Mouse (Mus musculus): ENCODE data around the gene Larp4b. TPM values are rescaled to one million over a fixed set of nuclear protein-coding genes. Genes with fewer than 3 reads are reported as not detected.

Larp4b gene
- total RNA-seq, 2 experiments from 2014 or later, result 106 to 120 TPM

DNA sequence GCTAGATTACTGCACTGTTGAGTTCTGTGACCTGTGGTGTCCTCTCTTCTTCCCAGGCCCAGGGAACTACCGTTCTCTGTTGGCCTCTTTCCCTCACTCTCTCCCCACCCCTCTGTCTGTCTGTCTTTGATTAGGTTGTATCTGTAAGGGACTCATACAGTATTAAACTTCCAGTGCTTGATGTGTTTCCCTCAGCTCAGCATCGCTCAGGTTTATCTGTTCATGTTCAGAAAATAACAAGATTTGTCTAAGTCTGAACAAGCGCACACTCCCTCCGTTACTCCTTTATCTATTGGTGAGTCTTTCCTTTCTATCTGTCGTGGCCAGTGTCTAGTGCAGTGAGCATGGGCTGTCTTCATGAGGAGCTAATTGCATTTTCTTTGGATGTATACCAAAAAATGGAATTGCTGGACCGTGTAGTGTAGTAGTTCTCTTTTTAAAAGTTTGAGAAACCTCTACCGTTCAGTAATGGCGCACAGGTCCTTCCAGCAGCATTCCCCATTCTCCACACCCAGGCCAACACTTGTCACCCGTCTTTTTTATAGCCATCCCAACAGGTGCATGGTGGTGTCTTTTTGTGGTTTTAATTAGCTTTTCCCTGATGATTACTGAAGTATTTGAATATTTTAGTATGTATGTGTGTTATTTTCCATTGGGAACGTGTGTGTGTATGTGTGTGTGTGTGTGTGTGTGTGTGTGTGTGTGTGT lies 27.3 kb downstream of the Larp4b start:
- ATAC-seq (replicated peaks; ENCODE audit: low FRiP score, poor library complexity, severe bottlenecking), result peak; percentile 56

DNA sequence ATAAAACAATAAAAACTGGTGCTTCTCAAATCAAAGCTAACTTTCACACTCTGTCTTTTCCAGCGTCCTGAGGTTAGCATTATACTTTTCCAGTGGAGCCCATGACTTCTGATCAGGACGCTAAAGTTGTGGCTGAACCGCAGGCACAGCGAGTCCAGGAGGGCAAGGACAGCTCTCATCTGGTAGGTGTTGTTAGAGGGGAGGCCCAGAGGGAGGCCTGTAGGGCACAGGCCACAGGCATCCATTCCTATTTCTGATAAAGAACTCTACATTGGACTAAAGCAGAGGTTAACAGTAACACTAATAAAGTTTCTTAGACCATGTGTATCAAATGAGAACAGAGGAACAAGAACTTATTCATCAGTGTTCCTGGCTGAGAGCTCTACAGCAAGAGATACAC lies 28.4 kb downstream of the Larp4b start:
- ATAC-seq (replicated peaks; ENCODE audit: low FRiP score, poor library complexity, severe bottlenecking), result no peak

DNA sequence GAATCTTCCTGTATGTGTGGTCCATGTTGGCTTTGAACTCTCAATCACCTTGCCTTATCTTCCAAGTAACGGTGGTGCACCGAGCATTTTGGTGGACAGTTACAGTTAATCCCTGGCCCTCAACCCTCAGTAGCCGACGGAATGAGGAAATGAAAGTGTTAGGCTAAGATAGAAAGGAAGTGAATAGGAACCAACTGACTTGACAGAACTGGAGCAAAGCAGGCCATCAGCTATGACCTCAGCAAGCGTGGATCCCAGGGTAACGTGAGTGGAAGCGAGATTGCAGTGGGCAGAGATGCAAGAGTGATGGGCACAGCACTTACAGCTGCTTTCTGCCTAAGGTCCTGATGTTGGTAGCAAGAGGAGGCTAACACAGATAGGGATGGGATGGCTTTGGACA lies 31.5 kb downstream of the Larp4b start:
- no peak for ATAC-seq (replicated peaks; ENCODE audit: low FRiP score, poor library complexity, severe bottlenecking)

DNA sequence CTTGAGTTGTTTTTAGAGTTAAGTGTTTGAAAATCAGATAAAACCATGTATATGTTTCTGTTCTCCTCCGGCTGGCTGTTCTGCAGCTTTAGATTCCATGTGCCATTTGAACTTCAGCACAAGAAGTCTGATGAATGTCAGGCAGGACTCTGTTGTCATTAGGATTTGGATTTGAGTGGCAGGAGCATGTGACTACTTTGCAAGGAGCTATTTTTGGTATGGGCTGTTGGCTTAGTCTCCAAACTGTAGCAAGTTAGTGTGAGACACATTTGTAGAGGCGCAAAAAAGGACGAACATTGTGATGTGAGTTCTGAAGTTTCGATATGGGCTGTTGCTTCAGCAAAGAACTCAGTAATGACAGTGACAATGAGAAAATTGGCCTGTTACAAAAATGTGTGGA lies 34.0 kb downstream of the Larp4b start:
- no peak for ATAC-seq (replicated peaks; ENCODE audit: low FRiP score, poor library complexity, severe bottlenecking)

DNA sequence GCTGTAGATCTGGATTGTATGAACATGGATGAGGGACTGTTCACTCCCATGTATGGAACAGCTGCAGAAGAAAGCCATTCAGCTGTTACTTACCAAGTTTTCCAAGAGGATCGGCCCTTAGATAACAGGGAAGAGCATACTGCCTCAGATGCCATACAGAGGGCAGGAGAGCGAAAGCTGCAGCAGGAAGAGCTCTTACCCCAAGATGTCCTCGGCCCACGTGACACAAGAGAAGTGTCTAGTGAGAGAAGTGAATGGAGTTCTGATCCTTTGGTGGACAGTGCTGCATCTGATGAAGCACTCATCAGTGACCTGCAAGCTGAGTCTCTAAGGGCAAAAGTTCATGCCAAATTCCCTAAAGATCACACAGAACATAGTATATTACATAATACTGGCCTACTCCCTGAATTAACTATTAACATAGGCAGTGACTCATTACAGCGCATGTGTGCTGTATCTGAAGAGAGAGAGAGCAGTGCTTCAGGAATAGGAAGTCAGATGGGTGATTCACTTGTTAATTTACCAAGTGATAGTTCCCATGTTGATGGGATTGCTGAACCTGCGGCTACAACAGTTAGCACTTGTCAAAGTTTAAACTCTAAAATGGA lies 35.1 kb downstream of the Larp4b start:
- ATAC-seq (replicated peaks; ENCODE audit: low FRiP score, poor library complexity, severe bottlenecking), result no peak

DNA sequence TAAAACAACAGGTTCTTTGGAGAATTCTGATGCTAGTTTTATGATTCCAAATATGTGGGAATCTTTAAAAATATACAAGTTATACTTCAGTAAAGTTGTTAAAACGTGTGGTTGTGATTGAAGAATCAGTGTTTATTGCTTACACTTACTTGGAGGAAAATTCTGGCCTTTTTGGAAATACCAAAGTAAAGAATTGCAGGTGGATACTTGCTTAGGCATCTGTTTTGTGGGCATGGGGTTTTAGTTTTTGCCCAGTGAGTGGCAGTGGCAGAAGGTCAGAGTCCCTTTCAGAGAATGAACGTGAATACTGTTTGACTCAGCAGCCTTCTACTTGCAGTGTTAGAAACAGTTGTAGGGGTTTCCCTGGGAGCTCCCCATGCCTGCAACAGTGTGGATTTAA lies 40.7 kb downstream of the Larp4b start:
- no peak for ATAC-seq (replicated peaks; ENCODE audit: low FRiP score, poor library complexity, severe bottlenecking)

DNA sequence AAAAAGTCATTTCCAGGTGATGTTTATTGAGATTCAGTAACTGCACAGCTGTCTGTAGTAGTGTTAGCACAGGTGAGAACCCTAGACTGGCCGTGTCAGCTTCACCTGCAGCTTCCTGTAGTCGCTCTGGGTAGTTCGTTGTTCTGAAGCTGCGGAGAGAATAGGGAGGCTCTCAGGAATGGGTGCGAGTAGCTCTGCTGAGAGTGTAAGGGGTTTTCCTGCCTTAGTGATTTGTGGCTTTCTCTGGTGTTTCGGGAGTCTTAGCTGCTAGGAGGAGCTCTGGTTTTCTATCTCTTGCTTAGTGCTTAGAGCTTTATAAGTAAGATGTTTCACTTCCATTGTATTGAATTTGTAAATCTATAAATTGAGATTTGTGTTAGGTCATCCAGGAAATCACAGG lies 42.4 kb downstream of the Larp4b start:
- ATAC-seq (replicated peaks; ENCODE audit: low FRiP score, poor library complexity, severe bottlenecking), result no peak

DNA sequence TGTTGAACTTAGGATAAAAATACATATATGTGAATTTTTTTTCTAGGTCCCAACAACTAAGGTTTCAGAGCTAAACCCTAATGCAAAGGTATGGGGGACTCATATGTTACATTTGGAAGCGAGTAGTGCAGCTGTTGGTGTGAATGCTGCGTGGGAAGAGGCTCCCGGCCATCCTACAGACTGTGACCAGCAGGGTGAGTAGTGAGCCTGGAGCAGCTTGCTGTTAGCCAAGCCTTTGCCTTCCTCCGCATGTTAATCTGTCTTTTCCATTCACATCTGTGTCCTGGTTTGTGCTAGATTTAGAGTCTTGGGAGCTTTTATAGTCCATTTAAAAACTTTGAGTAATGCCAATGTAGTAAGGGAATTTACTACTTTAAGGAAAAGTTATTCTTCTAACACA lies 43.1 kb downstream of the Larp4b start:
- ATAC-seq (replicated peaks; ENCODE audit: low FRiP score, poor library complexity, severe bottlenecking), result no peak

DNA sequence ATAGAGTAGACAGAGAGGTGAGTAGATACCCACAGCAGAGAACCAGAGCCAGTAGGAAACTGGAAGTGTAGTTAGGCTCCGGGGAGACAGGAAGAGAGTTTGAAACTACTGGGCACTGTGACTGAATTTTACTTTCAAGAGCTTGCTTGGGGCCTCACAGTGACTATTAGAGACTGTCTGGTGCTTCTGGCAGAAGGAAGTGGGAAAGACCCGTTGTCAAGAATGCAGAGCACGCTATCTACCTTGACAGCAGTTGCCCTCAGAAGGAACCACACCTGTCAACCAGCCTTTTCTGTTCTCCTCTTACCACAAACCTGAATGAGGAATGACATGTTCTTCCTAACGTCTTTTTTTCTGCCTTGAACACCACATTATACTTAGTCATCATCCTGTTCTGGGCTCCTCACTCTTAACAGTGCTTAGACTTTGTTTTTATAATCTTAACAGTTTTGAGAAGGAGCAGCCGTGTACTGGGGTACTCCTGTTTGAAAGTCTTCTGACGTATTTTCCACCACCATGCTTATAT lies 45.8 kb downstream of the Larp4b start:
- no peak for ATAC-seq (replicated peaks; ENCODE audit: low FRiP score, poor library complexity, severe bottlenecking)

DNA sequence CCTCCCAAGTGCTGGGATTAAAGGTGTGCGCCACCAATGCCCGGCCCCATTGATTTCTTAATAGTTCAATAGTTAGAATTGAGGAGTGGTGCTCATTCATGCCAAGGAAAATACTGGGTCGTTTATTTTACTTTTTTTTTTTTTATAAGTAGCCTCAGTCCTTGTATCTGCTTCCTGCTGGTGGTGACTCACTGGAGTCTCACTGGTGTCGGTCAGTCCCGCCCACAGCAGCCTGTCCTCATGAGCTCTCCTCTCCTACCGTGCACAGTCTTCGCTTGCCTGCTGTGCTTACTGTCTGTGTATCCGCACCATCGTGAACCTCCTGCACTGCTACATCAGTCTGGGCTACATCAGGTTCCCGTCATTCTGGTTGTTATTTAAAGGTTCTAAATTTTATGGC lies 46.5 kb downstream of the Larp4b start:
- no peak for ATAC-seq (replicated peaks; ENCODE audit: low FRiP score, poor library complexity, severe bottlenecking)

DNA sequence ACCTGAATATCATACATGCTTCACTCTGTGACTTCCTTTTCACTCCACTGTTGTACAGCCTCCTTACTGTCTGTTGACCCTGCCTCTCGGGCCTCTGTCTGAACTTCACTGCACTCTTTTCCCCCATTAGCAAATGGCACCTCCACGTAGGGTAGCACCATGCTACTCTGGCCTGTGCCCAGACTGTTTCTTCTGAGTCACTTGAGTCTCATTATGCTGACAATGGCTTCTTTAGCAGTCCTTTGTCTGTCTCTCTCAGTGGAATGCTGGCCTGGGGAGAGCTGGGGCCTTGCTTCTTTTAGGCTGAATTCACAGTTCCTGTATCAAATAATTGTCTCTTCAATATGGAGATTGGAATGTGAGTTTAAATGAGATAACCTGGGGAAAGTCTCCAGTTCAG lies 48.7 kb downstream of the Larp4b start:
- no peak for ATAC-seq (replicated peaks; ENCODE audit: low FRiP score, poor library complexity, severe bottlenecking)

DNA sequence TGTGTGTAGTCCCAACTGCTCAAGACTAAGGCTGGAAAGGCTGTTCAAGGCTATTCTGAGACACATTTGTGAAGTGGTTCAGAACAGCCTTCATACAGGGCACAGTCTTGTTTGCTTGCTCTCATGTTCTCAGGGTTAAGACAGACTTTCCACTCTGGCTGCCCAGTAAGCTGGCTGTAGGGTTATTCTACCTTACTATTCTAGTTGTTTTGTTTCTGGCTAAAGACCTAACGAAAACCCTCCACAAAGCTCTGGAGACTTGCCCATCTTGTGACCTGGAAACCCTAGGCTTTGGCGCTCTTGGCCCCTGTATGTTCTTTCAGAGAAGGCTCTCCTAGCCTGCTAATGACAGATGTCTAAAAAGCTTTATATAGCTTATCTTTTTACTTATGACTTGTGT lies 55.1 kb downstream of the Larp4b start:
- no peak for ATAC-seq (replicated peaks; ENCODE audit: low FRiP score, poor library complexity, severe bottlenecking)

DNA sequence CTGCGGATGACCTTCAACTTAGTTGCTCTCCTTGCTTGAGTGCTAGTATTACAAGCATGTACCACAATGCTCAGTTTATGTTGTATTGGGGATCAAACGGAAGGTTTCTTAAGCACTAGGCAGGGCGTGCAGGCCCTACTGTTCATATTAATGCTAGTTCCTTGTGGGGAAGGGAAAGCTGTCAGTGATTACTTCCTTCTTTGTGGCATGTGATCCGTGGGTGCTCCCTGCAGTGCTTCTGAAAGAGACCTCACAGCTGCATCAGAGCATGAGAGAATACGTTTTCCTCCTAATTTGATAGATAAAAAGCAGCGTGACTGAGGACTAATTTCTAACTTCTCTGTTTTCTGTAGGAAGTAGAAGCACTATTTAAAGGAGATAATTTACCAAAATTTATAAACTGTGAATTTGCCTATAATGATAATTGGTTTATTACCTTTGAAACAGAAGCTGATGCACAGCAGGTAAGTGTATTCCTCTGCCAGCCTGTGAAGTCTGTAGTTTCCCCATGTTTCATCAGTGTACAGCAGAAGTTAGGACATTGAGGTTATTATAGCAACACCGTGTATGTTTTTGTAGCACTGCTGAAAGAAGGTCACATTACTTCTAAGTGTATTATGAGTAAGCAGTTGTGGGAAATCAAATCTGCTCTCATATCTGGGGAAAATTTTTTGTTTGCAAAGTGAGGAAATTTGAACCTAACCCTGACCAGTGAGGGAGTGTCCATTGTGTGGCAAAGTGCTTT lies 56.0 kb downstream of the Larp4b start:
- ATAC-seq (replicated peaks; ENCODE audit: low FRiP score, poor library complexity, severe bottlenecking), result no peak

DNA sequence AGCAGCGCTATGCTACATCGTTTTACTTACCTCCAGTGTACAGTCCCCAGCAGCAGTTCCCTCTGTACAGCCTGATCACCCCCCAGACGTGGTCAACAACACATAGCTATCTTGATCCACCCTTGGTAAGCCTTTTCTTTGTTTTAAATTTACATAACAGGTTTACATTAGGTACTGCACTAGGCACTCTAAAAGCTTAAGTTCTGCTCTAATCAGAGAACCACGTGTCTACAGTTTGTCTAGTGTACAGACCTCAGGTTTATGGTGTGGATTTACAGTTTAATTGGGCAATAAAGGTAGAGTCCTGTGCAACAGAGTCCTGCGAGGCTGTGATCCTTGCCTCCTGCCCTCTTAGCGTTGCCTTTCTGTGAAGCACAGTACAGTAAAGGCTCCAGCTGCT lies 57.4 kb downstream of the Larp4b start:
- ATAC-seq (replicated peaks; ENCODE audit: low FRiP score, poor library complexity, severe bottlenecking), result no peak

DNA sequence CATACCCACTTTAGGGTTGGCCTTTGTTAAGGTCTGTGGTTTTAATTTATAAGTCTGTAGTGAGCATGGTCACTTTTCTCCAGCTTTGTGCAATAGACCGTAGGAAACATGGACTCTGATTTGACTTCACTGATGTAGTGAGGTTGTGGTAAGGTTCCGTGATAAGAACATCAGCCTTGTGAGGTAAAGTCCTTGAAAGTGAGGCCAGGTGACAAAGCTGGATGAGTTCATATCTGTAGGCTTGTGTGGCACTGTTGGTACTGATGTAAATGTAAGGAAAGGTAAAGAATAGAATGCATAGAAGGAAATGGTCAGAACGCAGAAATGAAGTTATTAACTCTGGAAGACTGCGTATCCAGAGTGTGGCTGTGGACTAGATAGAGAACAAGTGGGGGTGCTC lies 57.9 kb downstream of the Larp4b start:
- no peak for ATAC-seq (replicated peaks; ENCODE audit: low FRiP score, poor library complexity, severe bottlenecking)

DNA sequence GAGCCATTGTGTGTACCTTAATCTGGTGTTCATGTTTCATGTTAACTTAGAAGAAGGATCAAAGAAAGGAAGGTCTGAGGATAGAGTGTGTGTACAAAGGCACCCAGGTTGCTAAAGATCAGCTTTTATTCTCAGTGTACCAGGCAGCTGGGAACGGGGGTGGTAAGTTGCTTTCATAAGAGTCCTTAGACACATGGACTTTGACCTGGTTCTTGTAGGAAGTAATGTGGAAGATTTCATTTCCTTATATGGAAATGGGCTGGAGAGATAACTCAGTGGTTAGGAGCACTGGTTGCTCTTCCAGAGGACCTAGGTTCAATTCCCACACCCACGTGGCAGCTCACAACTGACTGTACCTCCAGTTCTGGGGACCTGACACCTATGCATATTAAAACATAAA lies 58.6 kb downstream of the Larp4b start:
- no peak for ATAC-seq (replicated peaks; ENCODE audit: low FRiP score, poor library complexity, severe bottlenecking)

DNA sequence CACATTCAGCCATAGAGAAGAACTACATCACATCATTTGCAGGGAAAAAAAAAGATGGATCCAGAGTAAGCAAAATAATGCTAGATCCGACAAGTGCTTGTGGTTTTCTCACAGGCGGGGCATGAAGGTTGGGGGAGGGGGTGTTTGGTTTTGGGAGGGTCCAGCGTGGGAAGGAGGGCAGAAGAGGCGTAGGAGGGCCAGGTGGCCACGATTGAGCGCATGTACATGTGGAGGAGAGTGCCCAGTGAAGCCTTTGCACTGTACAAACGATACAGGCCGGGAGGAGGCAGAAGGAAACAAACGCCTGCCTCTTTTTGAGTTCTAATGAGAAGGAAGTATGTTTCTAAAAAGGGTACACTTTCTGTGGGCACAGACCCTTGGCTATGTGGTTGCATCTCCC lies 60.1 kb downstream of the Larp4b start:
- no peak for ATAC-seq (replicated peaks; ENCODE audit: low FRiP score, poor library complexity, severe bottlenecking)

DNA sequence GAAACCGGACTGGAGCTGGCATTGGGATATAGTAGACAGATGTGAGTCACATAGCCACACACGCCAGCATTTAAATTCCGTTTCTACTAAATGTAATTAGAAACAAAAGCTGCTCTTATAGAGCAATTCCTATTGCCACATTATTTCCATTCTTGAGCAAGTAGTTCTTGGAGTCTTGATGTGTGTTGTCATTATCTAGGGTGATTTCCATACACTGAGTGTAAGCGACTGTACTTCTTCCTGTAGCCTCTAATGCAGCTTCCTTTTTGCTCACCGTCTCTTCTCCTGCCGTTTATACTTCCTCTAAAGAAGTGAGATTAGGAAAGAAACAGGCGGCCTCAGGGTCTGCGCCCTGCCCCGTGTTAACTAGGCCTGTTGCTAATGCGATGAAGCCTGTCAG lies 65.6 kb downstream of the Larp4b start:
- no peak for ATAC-seq (replicated peaks; ENCODE audit: low FRiP score, poor library complexity, severe bottlenecking)

DNA sequence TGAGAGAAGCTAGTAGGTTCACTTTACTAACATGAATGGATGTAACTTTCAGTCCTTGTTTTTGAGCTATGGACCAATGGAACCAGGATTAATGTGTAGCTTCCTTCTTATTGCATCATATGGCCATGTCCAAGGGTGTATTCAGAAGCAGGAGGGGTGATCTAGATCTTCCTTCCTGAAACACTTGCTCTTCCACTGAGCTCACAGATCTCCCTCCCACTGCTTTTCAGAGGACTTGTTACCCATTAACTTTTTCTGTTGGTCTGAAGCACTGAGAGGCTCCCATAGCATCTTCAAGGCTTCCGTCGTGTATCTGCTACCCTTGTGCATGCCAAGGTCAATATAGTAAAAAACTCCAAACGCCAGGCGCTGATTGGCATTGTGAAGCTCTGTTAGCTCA lies 69.2 kb downstream of the Larp4b start:
- no peak for ATAC-seq (replicated peaks; ENCODE audit: low FRiP score, poor library complexity, severe bottlenecking)

DNA sequence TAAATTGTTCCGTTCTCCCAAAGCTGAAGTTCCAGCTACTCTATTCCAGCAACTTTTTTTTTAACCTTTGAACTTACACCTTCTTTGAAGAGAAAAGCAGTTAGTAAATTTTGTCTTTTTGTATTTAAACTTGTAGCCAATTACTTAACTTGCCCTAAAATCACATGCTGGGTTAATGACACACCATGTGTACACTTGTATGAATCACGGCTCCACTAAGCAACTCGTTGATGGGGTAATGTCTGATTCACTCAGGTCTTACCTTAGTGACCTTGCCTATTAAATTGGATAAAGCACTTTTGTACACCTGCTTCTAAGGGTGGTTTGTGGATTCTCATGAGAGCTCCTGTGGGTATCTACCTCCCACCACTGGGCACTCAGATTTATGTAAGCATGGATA lies 74.2 kb downstream of the Larp4b start:
- ATAC-seq (replicated peaks; ENCODE audit: low FRiP score, poor library complexity, severe bottlenecking), result no peak

DNA sequence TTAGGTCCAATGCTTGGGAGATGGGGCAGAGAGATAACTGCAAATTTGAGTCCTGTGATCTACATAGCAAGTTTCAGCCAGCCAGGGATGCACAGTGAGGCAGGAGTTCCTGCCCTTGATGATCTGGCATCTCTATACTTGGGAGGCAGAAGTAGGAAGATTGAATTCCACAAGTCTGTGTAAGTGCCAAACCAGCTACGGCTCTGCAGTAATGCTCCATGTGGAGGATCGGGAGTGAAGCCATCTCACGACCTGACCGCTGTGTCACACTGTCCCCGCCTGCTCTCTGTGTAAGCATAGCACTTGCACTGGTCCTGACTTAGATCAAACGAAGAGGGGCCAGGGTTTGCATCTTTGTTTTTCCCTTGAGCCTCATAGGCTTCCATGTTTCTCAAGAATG lies 75.9 kb downstream of the Larp4b start:
- no peak for ATAC-seq (replicated peaks; ENCODE audit: low FRiP score, poor library complexity, severe bottlenecking)
